Mouse (Mus musculus): ENCODE measurements around the gene Rln3. TPM values are rescaled to one million over a fixed set of nuclear protein-coding genes. Genes with fewer than 3 reads are reported as not detected.

Gene Rln3
- polyA plus RNA-seq, 1 experiment from 2014 or later = not detected

- 69% methylated on average over 6 of the region's 6 CpGs for WGBS
- DNase-seq (ENCODE audit: low spot score) (no peak), ATAC-seq (replicated peaks; ENCODE audit: low FRiP score, low read depth) (no peak)
- Histone ChIP-seq H3K36me3 (ENCODE audit: insufficient read depth, low read length) (0 out of 2 replicates have a peak, but pooled peaks cover 8% of the 10 kb centered on the region), H3K4me1 (replicated peaks; ENCODE audit: insufficient read depth, low read length) (peaks cover 20% of the 10 kb centered on the region), H3K9ac (ENCODE audit: low read depth, low read length) (peak overlapping the region; percentile 60), H3K4me2 (ENCODE audit: low read length) (peak overlapping the region; percentile 85), H3K27ac (0 out of 2 replicates have a peak overlapping the region, but pooled peaks have one; percentile 85), H3K27me3 (ENCODE audit: insufficient read depth, low read length) (no peaks in the 10 kb centered on the region), H3K4me3 (replicated peaks; ENCODE audit: low read depth, low read length) (peak overlapping the region; percentile 50; the same call in 1 of the 2 replicates), H3K9me3 (replicated peaks; ENCODE audit: low read length) (no peaks in the 10 kb centered on the region)
- TF ChIP-seq CTCF (IDR thresholded peaks at IDR 0.05; ENCODE audit: low read depth) = no peak
Measured at GRCm38 (mm10) chr8:84003612-84004246, 41.1 kb downstream of the Rln3 start.

GRCm38 (mm10) chr8:84002957-84003611 lies 41.7 kb downstream of the Rln3 start:
- no peak for ATAC-seq (replicated peaks; ENCODE audit: low FRiP score, low read depth)
- Histone ChIP-seq H3K9me3 (replicated peaks; ENCODE audit: low read length) (no peaks in the 10 kb centered on the region), H3K4me1 (replicated peaks; ENCODE audit: insufficient read depth, low read length) (peaks cover 24% of the 10 kb centered on the region), H3K9ac (ENCODE audit: low read depth, low read length) (no peak overlapping the region), H3K4me3 (replicated peaks; ENCODE audit: low read depth, low read length) (no peak overlapping the region), H3K4me2 (ENCODE audit: low read length) (peak overlapping the region; percentile 85; the same call in 1 of the 2 replicates), H3K27ac (no peak overlapping the region), H3K27me3 (ENCODE audit: insufficient read depth, low read length) (no peaks in the 10 kb centered on the region), H3K36me3 (ENCODE audit: insufficient read depth, low read length) (0 out of 2 replicates have a peak, but pooled peaks cover 8% of the 10 kb centered on the region)
- WGBS = 67% methylated on average over 12 of the region's 12 CpGs
- DNase-seq (ENCODE audit: low spot score) = no peak
- TF ChIP-seq CTCF (IDR thresholded peaks at IDR 0.05; ENCODE audit: low read depth) = no peak

GRCm38 (mm10) chr8:84001281-84002000 lies 43.4 kb downstream of the Rln3 start, which contains the start of gene 1700067K01Rik:
1700067K01Rik (plus strand) TSS chr8:84001502.
- Histone ChIP-seq H3K27ac (no peak within 1 kb of the TSS), H3K4me1 (replicated peaks; ENCODE audit: insufficient read depth, low read length) (peaks cover 24% of the 10 kb centered on the region), H3K9me3 (replicated peaks; ENCODE audit: low read length) (no peaks in the 10 kb centered on the region), H3K27me3 (ENCODE audit: insufficient read depth, low read length) (no peaks in the 10 kb centered on the region), H3K4me2 (ENCODE audit: low read length) (peak within 1 kb of the TSS; percentile 13; the same call in 1 of the 2 replicates), H3K9ac (ENCODE audit: low read depth, low read length) (no peak within 1 kb of the TSS; the same call in 1 of the 2 replicates), H3K4me3 (replicated peaks; ENCODE audit: low read depth, low read length) (no peak within 1 kb of the TSS), H3K36me3 (ENCODE audit: insufficient read depth, low read length) (0 out of 2 replicates have a peak, but pooled peaks cover 8% of the 10 kb centered on the region)
- no peak for TF ChIP-seq CTCF (IDR thresholded peaks at IDR 0.05; ENCODE audit: low read depth)
- ATAC-seq (replicated peaks; ENCODE audit: low FRiP score, low read depth) = no peak
- 42% methylated on average over 60 of the region's 61 CpGs for WGBS
- DNase-seq (ENCODE audit: low spot score) = no peak

GRCm38 (mm10) chr8:83999825-84000224 lies 45.0 kb downstream of the Rln3 start:
- H3K4me1 ChIP-seq (replicated peaks; ENCODE audit: insufficient read depth, low read length) = peaks cover 21% of the 10 kb centered on the region
- DNase-seq (ENCODE audit: low spot score) = no peak
- no peaks in the 10 kb centered on the region for H3K9me3 ChIP-seq (replicated peaks; ENCODE audit: low read length)
- WGBS = 94% methylated on average over 2 of the region's 2 CpGs
- H3K27me3 ChIP-seq (ENCODE audit: insufficient read depth, low read length) = no peaks in the 10 kb centered on the region
- ATAC-seq (replicated peaks; ENCODE audit: low FRiP score, low read depth) = no peak
- H3K27ac ChIP-seq = no peak overlapping the region
- no peak overlapping the region for H3K9ac ChIP-seq (ENCODE audit: low read depth, low read length)
- no peak overlapping the region for H3K4me2 ChIP-seq (ENCODE audit: low read length)
- H3K4me3 ChIP-seq (replicated peaks; ENCODE audit: low read depth, low read length) = no peak overlapping the region
- H3K36me3 ChIP-seq (ENCODE audit: insufficient read depth, low read length) = 0 out of 2 replicates have a peak, but pooled peaks cover 8% of the 10 kb centered on the region
- TF ChIP-seq CTCF (IDR thresholded peaks at IDR 0.05; ENCODE audit: low read depth) = no peak

GRCm38 (mm10) chr8:83999057-83999705 lies 45.6 kb downstream of the Rln3 start:
- 0 out of 2 replicates have a peak, but pooled peaks cover 8% of the 10 kb centered on the region for H3K36me3 ChIP-seq (ENCODE audit: insufficient read depth, low read length)
- peak overlapping the region; percentile 61 for H3K4me3 ChIP-seq (replicated peaks; ENCODE audit: low read depth, low read length)
- peaks cover 18% of the 10 kb centered on the region for H3K4me1 ChIP-seq (replicated peaks; ENCODE audit: insufficient read depth, low read length)
- 60% methylated on average over 16 of the region's 16 CpGs for WGBS
- no peak overlapping the region for H3K27ac ChIP-seq
- H3K9me3 ChIP-seq (replicated peaks; ENCODE audit: low read length) = no peaks in the 10 kb centered on the region
- no peak for DNase-seq (ENCODE audit: low spot score)
- peak overlapping the region; percentile 76; the same call in 1 of the 2 replicates for H3K9ac ChIP-seq (ENCODE audit: low read depth, low read length)
- TF ChIP-seq CTCF (IDR thresholded peaks at IDR 0.05; ENCODE audit: low read depth) = no peak
- no peak for ATAC-seq (replicated peaks; ENCODE audit: low FRiP score, low read depth)
- no peaks in the 10 kb centered on the region for H3K27me3 ChIP-seq (ENCODE audit: insufficient read depth, low read length)
- peak overlapping the region; percentile 90 for H3K4me2 ChIP-seq (ENCODE audit: low read length)

Data from kidney, postnatal 0 days (tissue).